Mouse (Mus musculus) cortical plate, adult 2 months (tissue): ENCODE data around the gene Vim. TPM values are rescaled to one million over a fixed set of nuclear protein-coding genes. Genes with fewer than 3 reads are reported as not detected.

Experiments used
- H3K27ac ChIP-seq: fragments of 200-500 bp; 2 replicates; pipeline ENCODE4 v1.5.1; 2012; ENCODE audit warnings: low read length, control low read depth, inconsistent platforms; ENCODE audit not compliant: insufficient read depth
- H3K4me1 ChIP-seq: fragments of 200-500 bp; 2 replicates; pipeline ENCODE4 v1.6.1; 2011; ENCODE audit warnings: low read length; ENCODE audit not compliant: control insufficient read depth, insufficient read depth
- H3K4me3 ChIP-seq: fragments of 200-500 bp; 2 replicates; pipeline ENCODE4 v1.5.1; 2011; ENCODE audit warnings: mild to moderate bottlenecking, low read length, control low read depth; ENCODE audit not compliant: insufficient read depth
- CTCF ChIP-seq: fragments of 200-500 bp; IDR thresholded peaks from 2 replicates; pipeline ENCODE4 v1.5.1; 2011; ENCODE audit warnings: mild to moderate bottlenecking, control low read depth, low read length; ENCODE audit not compliant: insufficient read depth; ENCODE audit errors: extremely low read depth
- POLR2A ChIP-seq: fragments of 200-500 bp; IDR thresholded peaks from 2 replicates; pipeline ENCODE4 v1.6.1; 2011; ENCODE audit warnings: mild to moderate bottlenecking, low read length, control low read depth; ENCODE audit not compliant: insufficient read depth; ENCODE audit errors: extremely low read depth
- polyA plus RNA-seq: library from polyadenylated mRNA; depleted of rRNA; stranded (reverse); fragments of >200 nt; gene quantifications from 2 replicates; pipeline ENCODE4 v1.2.3, GENCODE M21; 2012

The Vim gene
- polyA plus RNA-seq, 1 experiment: 101 TPM

- H3K27ac ChIP-seq: no peak overlapping the region
- H3K4me1 ChIP-seq: no peaks in the 10 kb centered on the region; the same call in 1 of the 2 replicates
- H3K4me3 ChIP-seq: no peak overlapping the region
- TF ChIP-seq POLR2A (no peak), CTCF (no peak)
Measured at GRCm38 (mm10) chr2:13559729-13560128, 14.0 kb upstream of the Vim start.

GRCm38 (mm10) chr2:13560396-13560795 lies 13.3 kb upstream of the Vim start:
- Histone ChIP-seq H3K4me3 (no peak overlapping the region), H3K4me1 (no peaks in the 10 kb centered on the region; the same call in 1 of the 2 replicates), H3K27ac (no peak overlapping the region)
- TF ChIP-seq CTCF (no peak), POLR2A (no peak)

GRCm38 (mm10) chr2:13570122-13570521 lies 3.6 kb upstream of the Vim start:
- TF ChIP-seq POLR2A (no peak), CTCF (no peak)
- Histone ChIP-seq H3K4me3 (no peak overlapping the region), H3K27ac (no peak overlapping the region), H3K4me1 (peaks cover 1% of the 10 kb centered on the region; the same call in 1 of the 2 replicates)

GRCm38 (mm10) chr2:13572101-13572553 lies 1.6 kb upstream of the Vim start:
- Histone ChIP-seq H3K4me3 (no peak overlapping the region), H3K27ac (no peak overlapping the region; the same call in 1 of the 2 replicates), H3K4me1 (peaks cover 1% of the 10 kb centered on the region)
- no peak for TF ChIP-seq CTCF
- no peak for TF ChIP-seq POLR2A

- H3K4me1 ChIP-seq: peaks cover 1% of the 10 kb centered on the region
- H3K4me3 ChIP-seq: peak overlapping the region; percentile 41
- no peak overlapping the region for H3K27ac ChIP-seq
- TF ChIP-seq POLR2A (no peak), CTCF (no peak)
Measured at GRCm38 (mm10) chr2:13572647-13573407, 900 bp upstream of the Vim start.

- no peak for TF ChIP-seq CTCF
- TF ChIP-seq POLR2A: 0 out of 2 replicates have a peak, but pooled peaks have one; percentile 42
- H3K4me1 ChIP-seq: peaks cover 1% of the 10 kb centered on the region
- peak overlapping the region; percentile 36 for H3K27ac ChIP-seq
- peak overlapping the region; percentile 41 for H3K4me3 ChIP-seq
Measured at GRCm38 (mm10) chr2:13574066-13574800, 506 bp downstream of the Vim start.

GRCm38 (mm10) chr2:13574801-13575150 lies 1.0 kb downstream of the Vim start:
- peak overlapping the region; percentile 41 for H3K4me3 ChIP-seq
- peaks cover 1% of the 10 kb centered on the region for H3K4me1 ChIP-seq
- TF ChIP-seq POLR2A: no peak
- TF ChIP-seq CTCF: no peak
- no peak overlapping the region for H3K27ac ChIP-seq

- peak overlapping the region; percentile 41 for H3K4me3 ChIP-seq
- no peak overlapping the region for H3K27ac ChIP-seq
- H3K4me1 ChIP-seq: peaks cover 1% of the 10 kb centered on the region
- TF ChIP-seq CTCF (peak; percentile 46), POLR2A (no peak)
Measured at GRCm38 (mm10) chr2:13575287-13575801, 1.6 kb downstream of the Vim start.

- Histone ChIP-seq H3K4me3 (no peak overlapping the region; the same call in 1 of the 2 replicates), H3K27ac (no peak overlapping the region), H3K4me1 (peaks cover 1% of the 10 kb centered on the region)
- TF ChIP-seq CTCF: no peak
- TF ChIP-seq POLR2A: no peak
Measured at GRCm38 (mm10) chr2:13575926-13576325, 2.2 kb downstream of the Vim start.
